Mouse (Mus musculus) spleen, postnatal 10 days (tissue): ENCODE results near the gene Prkrip1.
"Not testable (repeated sequence)": the region's sequence is repeated elsewhere in the genome, so short reads cannot be mapped to it uniquely, and the experiment has no call there.

Experiments used
- DNase-seq, 2 experiments: peaks; one replicate each; pipeline ENCODE4 v3.0.0; 2021 to 2022; ENCODE audit warnings: low spot score in 2 of 2

Gene Prkrip1

DNA sequence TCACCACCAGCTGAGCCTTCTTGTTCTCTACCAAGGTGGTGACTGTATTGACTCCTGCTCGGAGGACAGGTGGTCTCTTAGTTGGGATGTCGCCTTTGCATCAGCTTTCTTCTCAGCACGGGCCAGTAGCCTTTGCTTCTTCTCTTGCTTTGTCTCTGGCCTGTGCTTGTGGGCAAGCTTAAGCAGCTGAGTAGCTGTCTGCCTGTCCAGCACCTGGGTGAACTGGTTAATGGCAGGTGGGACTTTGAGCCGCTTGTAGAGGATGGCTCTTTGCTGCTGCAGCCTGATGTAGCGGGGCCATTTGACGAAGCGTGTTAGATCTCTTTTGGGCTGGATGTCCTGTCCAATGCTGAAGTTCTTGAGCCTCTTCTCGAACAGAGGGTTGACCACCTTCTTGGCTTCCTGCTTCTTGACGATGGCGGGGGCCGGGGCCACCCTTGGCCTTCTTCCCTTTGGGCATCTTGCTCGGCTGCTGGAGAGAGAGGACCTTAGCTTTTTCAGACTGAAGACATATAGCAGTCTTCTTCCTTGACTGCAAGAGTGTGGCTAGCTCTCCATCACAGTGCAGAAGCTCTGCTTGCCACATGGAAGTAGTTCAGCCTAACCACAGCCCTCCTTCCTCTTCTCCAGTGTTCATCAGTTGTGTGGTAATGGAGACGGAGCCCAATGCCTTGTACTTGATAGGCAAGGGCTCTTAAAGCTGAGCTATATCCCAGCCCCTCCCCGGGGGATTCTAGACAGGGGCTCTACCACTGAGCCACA, 12.8 kb upstream of the Prkrip1 start:
- not testable (repeated sequence) for DNase-seq

DNA sequence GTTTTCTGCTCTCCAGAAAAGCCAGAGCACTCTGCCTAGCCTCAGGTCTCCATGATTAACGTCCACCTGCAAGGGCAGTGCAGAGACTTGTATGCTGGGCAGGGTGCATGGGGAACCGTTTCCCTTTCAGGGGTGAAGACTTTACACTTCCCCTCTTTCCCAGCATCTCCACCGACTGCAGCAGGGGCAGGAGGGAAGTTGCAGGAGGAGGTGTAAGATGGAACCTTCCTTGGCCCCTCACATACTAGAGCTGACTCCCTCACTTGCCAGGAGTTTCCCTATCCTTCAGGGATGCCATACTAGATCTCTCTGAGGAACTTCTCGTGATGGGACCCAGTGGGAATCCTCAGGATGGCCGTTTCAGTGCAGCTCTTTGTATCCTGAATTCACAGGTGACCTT, 11.8 kb upstream of the Prkrip1 start:
- no peak for DNase-seq

DNA sequence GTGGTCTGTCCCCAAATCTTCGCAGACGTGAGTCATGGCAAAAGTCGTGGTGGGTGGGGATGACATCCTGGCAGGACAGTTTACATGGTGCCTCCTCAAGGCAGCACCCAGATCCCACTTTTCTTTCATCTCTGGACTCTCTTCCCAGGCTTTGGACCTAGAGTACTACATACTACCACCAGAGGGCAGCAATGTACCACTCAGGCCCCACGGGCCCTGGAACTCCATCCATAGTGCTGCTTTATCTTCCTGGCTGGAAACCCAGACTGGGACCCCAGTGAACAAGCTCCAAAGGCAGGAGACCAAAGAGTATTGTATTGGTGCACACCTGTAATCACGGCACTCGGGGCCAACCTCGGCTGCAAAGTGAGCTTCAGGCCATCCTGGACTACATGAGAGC, 3.1 kb upstream of the Prkrip1 start:
- peak; percentile 42 to 54 for DNase-seq

DNA sequence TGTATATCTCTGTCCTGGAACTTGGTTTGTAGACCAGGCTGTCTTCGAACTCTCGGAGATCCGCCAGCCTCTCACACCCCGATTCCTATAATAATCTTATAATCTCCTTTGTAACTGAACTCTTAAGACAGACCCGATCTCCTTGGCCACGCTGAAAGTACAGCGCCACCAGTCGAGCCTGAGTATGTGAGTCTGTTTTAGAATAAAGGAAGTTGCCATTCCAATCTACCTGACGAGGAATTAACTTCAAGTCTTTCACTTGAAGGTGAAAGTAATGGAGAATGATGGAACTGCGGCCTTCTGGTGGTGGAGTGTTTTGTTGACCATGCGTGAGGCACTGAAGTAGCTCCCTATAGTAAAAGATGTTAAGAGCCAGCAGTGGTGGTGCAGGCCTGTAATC, 763 bp upstream of the Prkrip1 start:
- DNase-seq: no peak

DNA sequence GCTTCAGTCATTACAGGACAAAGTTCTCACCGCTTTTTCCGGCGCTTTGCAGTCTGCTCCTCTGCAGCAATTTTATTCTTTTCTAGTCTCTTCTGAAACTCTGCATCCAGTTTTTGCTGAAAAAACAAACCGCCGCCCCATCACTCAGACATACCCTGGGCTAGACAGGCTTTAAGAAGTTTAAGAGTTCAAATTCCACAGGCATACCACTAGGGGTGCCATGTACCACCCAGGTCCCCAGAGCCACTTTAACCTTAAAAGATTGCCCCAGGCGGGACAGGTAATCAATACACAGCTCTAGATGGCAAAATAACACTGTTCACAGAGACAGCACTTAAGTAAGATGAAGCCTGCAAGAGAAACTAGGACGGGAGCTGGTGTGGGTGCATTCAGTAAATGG, 6.9 kb downstream of the Prkrip1 start:
- no peak for DNase-seq

DNA sequence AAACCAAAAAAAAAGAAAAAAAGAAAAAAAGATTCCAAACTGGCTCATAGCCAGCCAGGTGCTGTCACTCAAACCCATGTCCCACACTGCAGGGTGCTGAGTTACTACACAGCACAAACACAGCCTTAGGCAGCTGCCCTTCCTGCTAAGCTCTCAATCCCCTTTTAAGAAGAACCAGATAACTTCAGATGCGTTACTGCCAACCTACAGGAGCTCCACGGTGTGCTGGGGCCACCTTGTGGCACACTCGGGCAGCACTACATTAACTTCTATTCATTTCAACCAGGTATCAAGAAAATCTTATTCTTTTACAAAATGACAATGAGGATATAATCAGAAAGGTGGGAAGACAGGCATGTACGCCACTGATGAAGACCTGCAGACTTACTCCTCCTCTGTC, 12.0 kb downstream of the Prkrip1 start:
- peak in 1 of 2 experiments; percentile 75 for DNase-seq

DNA sequence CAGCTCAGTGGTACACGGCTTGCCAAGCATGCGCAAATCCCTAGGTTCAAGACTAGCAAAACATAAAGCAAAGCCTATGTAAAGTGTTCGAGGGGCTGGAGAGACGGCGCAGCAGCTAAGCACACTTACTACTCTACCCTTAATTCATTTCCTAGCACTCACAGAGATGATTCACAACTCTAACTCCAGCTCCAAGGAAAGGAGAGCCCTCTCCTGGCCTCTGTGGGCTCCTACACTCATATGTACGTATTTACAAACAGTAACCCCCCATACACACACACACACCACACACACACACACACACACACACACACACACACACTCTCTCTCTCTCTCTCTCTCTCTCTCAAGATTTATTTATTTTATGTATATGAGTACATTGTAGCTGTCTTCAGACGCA, 15.0 kb downstream of the Prkrip1 start:
- DNase-seq: no peak

DNA sequence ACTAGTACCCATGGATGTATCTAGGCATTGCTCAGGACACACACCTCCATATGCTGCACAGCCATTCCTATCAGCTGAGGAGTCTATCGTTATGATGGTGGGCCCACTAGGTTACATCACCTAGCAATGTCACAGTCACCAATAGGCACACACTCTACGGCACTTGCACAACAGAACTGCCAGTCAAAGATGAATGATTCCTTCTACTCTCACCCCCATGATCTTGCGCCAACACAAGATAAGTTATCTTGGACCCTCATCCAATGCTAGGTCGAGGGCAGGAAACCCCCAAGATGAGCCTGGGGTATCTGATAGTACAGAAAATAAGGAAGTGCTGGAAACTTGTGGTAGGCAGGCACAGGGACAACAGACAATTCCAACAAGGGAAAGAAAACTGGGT, 15.9 kb downstream of the Prkrip1 start:
- DNase-seq: no peak

DNA sequence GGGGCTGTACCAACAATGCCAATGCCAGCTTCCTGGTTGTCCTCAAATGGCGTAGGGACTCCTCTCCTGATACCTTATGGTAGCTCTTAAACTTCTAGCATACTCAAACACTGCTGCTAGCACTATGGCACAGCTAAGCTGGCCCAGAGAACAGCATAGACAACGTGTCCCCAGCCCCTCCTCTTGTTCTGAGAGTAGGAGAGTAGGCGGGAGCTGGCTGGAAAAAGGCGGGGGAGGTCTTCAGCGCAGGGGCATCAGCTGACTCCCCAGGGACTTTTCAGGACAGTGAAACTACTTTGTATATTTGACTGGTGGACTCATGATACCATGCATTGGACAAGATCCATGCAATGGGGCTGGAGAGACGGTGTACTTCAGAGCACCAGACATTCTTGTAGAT, 16.7 kb downstream of the Prkrip1 start:
- no peak for DNase-seq

DNA sequence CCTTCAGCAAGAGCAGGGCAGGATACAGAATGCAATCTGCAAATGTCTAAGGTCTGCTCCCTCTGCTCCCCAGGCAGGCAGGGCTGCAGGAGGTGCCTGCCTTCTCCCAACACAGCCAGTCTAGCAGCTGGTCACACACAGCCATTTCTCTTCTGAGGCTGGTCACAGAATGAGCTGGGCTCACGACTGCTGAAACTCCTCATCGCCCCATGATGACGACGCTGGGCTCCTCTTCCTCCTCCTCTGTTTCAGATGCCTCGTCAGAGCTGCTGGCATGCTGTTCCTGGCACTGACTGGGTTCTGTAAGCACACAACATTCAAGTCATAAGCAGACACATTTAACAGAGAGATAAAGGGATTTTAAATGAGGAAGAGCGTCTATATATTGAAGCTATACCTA, 17.6 kb downstream of the Prkrip1 start:
- no peak for DNase-seq

DNA sequence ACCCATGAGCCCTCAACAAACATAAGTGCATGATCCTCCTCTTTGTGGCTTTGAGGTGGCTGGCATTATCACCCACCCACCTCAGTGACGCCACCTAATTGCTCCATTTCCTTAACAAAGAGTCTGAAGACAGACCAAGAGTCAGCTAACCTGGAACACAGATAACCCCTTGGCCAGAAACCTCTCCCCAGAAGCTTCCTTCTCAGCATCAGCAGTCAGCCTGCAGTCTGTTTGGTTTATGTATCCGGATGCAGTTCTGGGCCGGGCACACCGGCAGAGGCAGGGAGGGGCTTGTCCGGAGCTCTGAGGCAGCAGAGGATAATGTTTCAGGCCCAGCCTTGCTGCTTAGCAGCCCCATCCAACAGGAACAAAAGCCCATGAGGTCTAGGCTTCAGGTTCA, 19.2 kb downstream of the Prkrip1 start:
- no peak for DNase-seq

DNA sequence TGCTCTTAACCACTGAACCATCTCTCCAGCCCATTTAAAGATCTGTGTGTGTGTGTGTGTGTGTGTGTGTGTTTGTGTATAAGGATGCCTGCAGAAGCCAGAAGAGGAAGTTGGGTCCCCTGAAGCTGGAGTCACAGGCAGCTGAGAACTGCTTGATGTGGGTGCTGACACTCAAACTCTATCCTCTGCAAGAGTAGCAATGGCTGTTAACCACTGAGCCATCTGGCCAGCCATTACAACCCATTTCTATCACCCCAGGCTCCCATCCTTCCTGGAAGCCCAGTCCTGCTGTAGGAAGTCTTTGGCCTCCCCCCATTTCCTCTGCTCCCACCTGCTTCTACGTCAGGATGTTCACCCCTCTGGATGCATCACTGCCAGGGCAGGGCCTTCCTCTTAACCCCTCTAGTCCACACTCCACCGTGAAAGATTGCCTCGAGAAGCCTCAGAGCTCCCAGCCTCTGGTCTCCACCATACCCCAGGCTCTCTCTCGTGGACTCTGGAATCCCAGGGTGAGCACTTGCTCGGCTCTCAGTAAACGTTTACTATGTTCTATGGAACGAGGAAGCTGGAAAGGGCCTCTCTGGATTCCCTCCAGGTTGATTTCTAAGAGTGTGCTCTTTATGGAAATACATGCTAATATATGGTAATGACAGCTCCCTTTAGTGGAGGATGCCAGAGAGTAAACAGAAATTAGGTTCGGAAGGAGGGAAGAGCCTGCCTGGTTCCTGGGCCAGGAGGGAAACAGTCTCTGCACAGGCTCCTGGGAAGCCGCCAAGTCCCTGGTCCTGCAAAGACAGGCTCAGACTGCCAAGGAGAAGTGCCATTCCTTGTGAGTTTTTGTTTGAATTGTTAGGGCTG, 24.9 kb downstream of the Prkrip1 start:
- DNase-seq: peak in 1 of 2 experiments; percentile 32

DNA sequence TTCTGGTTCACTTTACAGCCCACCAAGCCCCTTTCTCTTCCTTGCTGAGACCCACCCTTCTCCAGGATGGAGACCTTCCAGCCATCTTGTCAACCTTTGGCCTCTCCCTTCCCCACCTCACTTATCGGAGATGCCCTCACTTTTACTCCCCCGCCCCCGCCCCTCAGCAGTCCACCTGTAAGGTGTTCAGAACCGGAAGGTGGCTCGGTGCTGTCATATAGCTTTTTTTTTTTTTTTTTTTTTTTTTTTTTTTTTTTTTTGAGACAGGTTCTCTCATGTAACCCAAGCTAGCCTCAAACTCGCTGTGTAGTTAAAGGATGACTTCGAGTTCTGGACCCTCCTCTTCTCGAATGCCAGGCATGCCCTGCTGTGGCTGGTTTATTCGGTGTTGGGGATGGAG, 25.8 kb downstream of the Prkrip1 start:
- DNase-seq: no peak

DNA sequence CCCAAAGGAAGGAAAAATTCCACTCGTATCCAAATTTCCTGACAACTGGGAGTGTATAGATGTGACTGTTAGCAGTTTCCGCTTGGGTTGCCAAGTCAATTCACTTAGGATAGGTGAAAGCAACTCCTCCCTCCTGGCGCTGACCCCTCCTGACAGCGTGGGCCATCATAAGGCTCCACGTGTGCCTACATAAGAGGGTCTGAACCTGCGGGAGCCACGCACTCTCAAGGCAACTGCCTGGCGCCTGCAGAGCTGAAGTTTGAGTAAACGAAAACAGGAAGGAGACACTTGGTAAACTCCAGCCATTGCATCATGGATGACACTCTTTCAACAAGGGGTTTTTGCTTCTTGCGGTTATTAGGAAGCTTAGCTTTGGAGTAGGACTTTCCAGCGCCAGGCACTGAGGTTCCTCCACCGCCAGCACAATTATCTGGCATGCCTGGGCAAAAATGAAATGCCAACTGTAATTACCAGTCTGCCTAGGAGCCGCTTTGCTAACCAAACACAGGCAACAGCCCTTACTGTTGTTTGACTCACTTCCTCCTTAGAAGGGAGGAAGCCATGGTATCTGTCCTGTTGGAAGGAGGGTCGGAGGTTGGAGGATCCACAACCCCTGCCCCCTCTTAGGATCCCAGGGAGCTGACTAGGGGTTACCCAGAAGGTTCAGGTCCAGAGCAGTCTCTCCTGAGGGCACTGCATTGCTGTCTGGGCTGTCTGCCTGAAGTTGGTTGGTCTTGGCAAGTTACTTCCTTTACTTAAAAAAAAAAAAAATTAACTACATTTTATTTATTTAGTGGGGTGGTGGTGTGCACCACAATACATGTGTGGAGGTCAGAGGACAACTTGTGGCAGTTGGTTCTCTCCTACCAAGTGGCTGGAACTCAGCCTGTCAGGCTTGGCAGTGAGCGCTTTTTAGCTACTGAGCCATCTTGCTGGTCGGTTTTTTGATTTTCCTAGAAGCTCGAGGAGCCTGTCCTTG, 27.1 kb downstream of the Prkrip1 start:
- DNase-seq: peak; percentile 34 to 48

DNA sequence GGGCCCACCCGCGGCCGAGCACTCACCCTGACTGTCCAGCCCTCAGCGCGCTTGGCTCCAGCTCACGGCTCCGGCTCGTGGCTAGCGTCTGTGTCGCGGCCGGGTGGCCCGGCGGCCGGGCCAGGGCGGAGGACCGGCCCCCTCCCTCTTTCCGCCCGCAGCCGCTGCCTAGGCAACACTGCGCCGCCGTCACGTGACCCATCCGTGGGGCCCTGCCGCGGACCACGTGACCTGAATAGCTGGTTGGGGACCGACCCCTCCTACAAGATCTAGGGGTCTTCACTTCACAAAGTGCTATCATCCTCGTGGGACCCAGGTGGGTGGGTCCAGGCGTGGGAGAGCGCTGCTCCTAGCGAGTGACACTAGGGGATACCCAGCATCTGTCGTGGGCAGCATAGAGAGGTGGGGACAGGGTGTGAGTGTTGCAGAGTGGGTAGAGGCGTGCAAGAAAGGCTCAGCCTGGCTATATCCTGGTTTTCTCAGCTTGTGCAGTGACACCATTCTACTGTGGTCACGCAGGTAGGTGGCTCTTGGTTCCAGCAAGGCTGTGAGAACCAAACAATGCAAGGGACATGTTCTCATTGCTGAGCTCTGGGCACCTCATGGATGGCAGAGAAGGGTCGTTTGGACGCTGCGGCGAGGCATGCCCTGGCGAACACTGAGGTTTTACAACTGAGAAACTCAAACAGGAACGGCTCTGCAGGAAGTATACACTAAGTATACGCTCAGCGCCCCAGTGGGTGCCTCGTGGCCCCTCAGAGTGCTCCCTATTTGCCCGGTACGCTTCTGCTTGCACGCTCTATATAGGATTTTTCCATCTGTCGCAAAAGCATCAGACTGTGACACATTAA, 28.0 kb downstream of the Prkrip1 start, which contains the start of gene Orai2:
Orai2 (minus strand) TSS at position 202 of the 851 bp plus-strand sequence.
- peak; percentile 74 to 90 for DNase-seq

DNA sequence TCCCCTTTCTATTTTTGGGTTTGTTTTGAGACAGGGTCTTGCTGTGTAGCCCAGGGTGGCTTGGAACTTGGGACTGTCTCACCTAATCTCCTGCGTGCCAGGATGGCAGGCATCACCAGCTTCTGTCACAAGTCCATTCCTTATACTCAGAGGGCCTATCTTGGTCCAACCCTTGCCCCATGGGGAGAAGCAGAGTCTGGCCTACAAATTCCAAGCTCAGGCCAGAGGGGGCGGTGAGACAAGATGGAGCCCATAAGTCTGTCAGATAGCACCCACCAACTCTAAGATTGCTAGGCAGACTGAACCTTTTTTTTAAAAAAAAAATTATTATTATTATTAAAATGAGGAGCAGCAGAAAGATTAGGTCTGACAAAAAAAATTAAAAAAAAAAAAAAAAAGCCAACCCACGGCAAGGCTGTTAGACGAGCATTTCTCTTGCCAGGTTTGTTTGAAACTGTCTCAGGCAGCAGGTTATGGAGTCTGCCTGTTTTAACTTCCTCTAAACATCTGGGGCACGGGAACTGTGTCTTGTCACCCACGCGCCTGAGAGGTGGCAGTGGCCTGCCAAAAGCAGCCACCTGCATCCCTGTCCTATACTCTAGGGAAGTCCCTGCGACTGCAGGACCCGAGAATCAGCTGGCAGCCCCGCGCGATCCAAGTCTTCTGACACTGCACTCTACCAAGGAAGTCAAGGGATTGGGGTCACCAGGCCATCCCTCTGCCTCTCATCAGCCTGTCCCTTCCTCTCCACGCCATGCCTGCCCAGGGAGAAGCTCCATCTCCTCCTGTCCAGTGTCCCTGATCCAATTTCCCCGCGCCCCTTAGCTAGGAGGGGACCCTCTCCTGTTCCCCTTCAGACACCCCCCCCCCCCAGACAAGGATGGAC, 28.9 kb downstream of the Prkrip1 start:
- peak; percentile 43 to 59 for DNase-seq

DNA sequence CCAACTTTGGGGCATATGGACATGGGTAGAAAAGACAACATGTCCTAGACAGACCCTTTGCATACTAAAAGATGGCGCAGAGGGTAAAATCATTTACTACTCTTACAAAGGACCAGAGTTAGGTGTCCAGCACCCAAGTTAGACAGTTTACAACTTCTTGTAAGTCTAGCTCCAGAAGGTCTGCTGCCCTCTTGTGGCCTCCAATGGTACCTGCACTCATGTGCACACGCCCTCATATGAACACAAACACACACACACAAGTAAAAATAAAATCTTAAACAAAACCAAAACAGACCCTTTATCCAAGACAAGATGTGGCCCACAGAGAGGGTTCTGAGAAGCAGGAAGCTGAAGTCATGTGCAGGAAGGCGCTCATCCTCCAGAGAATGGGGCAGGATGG, 30.7 kb downstream of the Prkrip1 start:
- DNase-seq: no peak

DNA sequence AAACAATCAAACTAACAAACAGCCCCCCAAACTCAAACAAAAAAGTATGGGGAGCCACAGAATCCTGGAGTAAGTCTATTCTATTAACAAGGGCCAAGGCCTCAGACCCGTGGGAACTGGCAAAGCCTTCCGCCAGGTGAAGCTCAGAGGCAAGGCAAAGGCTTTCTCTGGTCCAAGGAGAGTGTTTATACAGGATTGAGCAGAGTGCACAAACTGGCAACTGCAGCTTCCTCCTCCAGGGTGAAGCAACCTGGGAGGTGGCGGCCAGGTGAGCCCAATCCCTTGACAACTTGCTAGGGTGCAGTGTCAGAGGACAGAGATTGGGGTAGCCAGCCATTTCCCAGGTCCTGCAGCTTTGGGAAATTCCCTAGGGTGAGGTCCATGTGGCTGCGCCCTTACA, 31.5 kb downstream of the Prkrip1 start:
- no peak for DNase-seq

DNA sequence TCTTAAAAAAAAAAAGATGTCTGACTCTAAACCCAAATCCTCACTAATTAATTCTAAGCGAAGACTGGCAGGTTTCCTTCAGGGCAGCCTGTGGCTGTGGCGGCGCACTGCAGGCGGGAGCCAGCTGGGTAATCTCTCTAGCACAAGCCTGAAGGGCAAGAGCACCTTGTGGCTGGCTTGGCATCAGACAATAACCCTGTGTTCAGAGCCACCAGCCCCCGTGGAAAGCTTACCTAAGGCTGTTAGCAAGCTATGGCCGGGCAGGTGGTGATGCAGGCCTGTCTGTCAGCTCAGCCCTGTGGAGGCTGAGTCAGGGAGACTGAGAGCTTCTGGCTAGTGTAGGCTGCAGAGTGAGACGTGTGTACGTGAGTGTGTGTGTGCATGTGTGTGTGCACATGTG, 33.5 kb downstream of the Prkrip1 start:
- DNase-seq: no peak
